Mouse (Mus musculus) midbrain, postnatal 0 days (tissue): Measurements from ENCODE around the gene Olfr1198. TPM values are rescaled to one million over a fixed set of nuclear protein-coding genes. Genes with fewer than 3 reads are reported as not detected.

Experiments
- ATAC-seq: fragments of 200-750 bp; cut with Nextera tagmentation; 2 replicates; pipeline ENCODE4 v1.8.0; 2017; ENCODE audit warnings: moderate number of reproducible peaks, mild to moderate bottlenecking, moderate TSS enrichment, moderate library complexity; ENCODE audit not compliant: low FRiP score
- DNase-seq: peaks from one replicate; pipeline ENCODE4 v3.0.0-alpha.2; 2015; ENCODE audit warnings: low spot score
- H3K27ac ChIP-seq: fragments of 300-500 bp; sonication (generic); 2 replicates; pipeline ENCODE4 v1.5.1; 2014; ENCODE audit warnings: low read depth, mild to moderate bottlenecking, low read length, mixed read lengths
- H3K27me3 ChIP-seq: fragments of 300-500 bp; sonication (generic); 2 replicates; pipeline ENCODE4 v1.6.1; 2014; ENCODE audit warnings: low read length, control low read depth, mixed read lengths; ENCODE audit not compliant: insufficient read depth
- H3K36me3 ChIP-seq: fragments of 300-500 bp; sonication (generic); 2 replicates; pipeline ENCODE4 v1.6.1; 2014; ENCODE audit warnings: low read length, control low read depth, mixed read lengths; ENCODE audit not compliant: insufficient read depth
- H3K4me1 ChIP-seq: fragments of 300-500 bp; sonication (generic); 2 replicates; pipeline ENCODE4 v1.6.1; 2014; ENCODE audit warnings: mild to moderate bottlenecking, control low read depth, antibody characterized with exemption, low read length, mixed read lengths; ENCODE audit not compliant: insufficient read depth
- H3K4me2 ChIP-seq: fragments of 300-500 bp; sonication (generic); 2 replicates; pipeline ENCODE4 v1.6.1; 2014; ENCODE audit warnings: low read depth, mild to moderate bottlenecking, low read length, mixed read lengths; ENCODE audit not compliant: poor library complexity, severe bottlenecking
- H3K4me3 ChIP-seq: fragments of 300-500 bp; sonication (generic); 2 replicates; pipeline ENCODE4 v1.5.1; 2014; ENCODE audit warnings: low read depth, mild to moderate bottlenecking, low read length, moderate library complexity
- H3K9ac ChIP-seq: fragments of 300-500 bp; sonication (generic); replicated peaks from 2 replicates; pipeline ENCODE4 v1.6.1; 2014; ENCODE audit warnings: mild to moderate bottlenecking, low read length, moderate library complexity, mixed read lengths; ENCODE audit not compliant: poor library complexity, severe bottlenecking
- H3K9me3 ChIP-seq: fragments of 300-500 bp; sonication (generic); 2 replicates; pipeline ENCODE4 v1.6.1; 2016; ENCODE audit warnings: low read length, control low read depth
- CTCF ChIP-seq: IDR thresholded peaks from 2 replicates; pipeline ENCODE4 v1.5.1; 2016; ENCODE audit warnings: antibody characterized with exemption, mild to moderate bottlenecking
- WGBS: fragments of 180-500 bp; shearing (Covaris S2); extraction: QIAGEN DNeasy Blood & Tissue Kit; methylation state at CpG from one replicate; pipeline ENCODE4 v1.1.7; 2014; 5-methylcytosine and 5-hydroxymethylcytosine counted together
- polyA plus RNA-seq: library from polyadenylated mRNA; unstranded; fragments of >200 nt; fragmentation: Nextera tagmentation; extraction: Ambion mirVana; gene quantifications from 2 replicates; pipeline ENCODE4 v1.2.1, GENCODE M21; 2015
- total RNA-seq: library from RNA; depleted of rRNA; stranded (reverse); fragments of >200 nt; gene quantifications from 2 replicates; pipeline ENCODE4 v1.2.3, GENCODE M21; 2014; rRNA removed

Olfr1198 gene
- not detected in 2 replicates for total RNA-seq
- not detected in 2 replicates for polyA plus RNA-seq

DNA sequence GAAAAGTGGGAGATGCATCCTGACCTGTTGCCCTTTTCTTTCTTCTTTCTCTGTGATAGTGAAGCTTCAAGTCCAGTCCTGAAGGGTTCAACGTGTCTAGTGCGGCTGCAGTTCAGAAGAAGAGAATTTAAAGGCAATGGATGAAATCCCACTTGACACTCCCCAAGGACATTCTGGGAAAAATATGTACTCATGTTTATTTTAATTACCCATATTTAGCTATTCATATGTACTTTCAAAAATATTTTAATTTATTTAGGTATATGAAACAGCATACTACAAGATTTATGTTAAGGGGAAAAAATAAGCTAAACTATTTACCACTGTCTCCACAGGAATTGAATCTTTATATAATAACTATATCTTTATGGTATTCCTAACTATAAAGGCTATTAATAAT, at the start of gene Olfr1198:
TSS of gene Olfr1198 (minus strand) at position 101 of the 400 bp plus-strand sequence.
- WGBS, result 87% methylated on average over 2 of the region's 2 CpGs
- no peaks in the 10 kb centered on the region for H3K27me3 ChIP-seq
- DNase-seq (no peak), ATAC-seq (no peak)
- no peak for TF ChIP-seq CTCF
- no peak within 1 kb of the TSS for H3K4me2 ChIP-seq
- no peak within 1 kb of the TSS for H3K9ac ChIP-seq
- H3K4me3 ChIP-seq, result no peak within 1 kb of the TSS
- no peaks in the 10 kb centered on the region for H3K36me3 ChIP-seq
- no peak within 1 kb of the TSS for H3K27ac ChIP-seq
- H3K9me3 ChIP-seq, result no peaks in the 10 kb centered on the region
- no peaks in the 10 kb centered on the region for H3K4me1 ChIP-seq

DNA sequence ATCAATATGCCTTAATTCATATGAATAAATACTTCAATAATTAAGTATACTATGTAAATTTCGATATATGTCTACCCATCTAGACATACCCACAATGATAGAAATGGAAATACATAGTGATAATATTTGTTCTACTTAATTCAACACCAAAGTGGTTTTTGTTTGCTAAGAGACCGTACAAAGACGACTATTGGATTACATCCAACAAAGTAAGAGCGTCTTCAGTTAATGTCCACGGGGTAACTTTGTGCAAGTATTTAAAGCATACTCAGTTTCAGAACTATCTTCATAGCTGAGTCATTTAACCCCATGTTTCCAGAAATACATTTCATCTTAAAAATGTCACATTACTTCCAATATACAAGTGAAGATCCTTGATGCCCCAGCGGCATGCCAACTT, 41.6 kb upstream of the Olfr1198 start, which contains the start of gene Olfr1201:
TSS of gene Olfr1201 (plus strand) at position 301 of the 400 bp plus-strand sequence.
- Histone ChIP-seq H3K4me3 (no peak within 1 kb of the TSS), H3K27ac (no peak within 1 kb of the TSS), H3K4me1 (no peaks in the 10 kb centered on the region), H3K36me3 (no peaks in the 10 kb centered on the region), H3K9me3 (no peaks in the 10 kb centered on the region), H3K4me2 (no peak within 1 kb of the TSS), H3K9ac (no peak within 1 kb of the TSS), H3K27me3 (no peaks in the 10 kb centered on the region)
- TF ChIP-seq CTCF, result no peak
- DNase-seq, result no peak
- 84% methylated on average over 6 of the region's 6 CpGs for WGBS
- ATAC-seq, result no peak

DNA sequence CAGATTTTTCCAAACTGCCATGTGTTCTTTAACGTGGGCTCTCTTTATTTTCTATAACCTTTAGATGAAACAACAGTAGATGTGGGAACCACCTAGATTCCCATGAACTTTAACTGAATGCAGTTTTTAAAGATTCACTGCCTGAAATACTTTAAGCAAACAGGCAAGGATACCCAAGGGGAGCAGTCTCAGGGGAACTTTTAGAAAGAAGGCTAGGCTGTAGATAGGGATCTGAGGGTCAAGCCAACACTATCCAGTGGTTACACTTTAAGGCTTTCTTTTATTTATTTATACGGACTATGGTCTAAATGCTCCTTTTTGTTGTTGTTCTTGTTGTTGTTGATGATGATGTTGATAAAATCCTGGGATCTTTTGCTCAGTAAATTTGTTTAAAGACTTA, 19.2 kb upstream of the Olfr1198 start, which contains the start of gene Olfr1200:
TSS of gene Olfr1200 (minus strand) at position 101 of the 400 bp plus-strand sequence.
- H3K4me1 ChIP-seq, result no peaks in the 10 kb centered on the region
- no peaks in the 10 kb centered on the region for H3K9me3 ChIP-seq
- H3K27me3 ChIP-seq, result no peaks in the 10 kb centered on the region
- DNase-seq, result no peak
- TF ChIP-seq CTCF, result no peak
- WGBS, result 81% methylated on average over 2 of the region's 2 CpGs
- no peak within 1 kb of the TSS for H3K9ac ChIP-seq
- no peak for ATAC-seq
- H3K27ac ChIP-seq, result no peak within 1 kb of the TSS
- no peak within 1 kb of the TSS for H3K4me3 ChIP-seq
- no peak within 1 kb of the TSS for H3K4me2 ChIP-seq
- no peaks in the 10 kb centered on the region for H3K36me3 ChIP-seq

- Histone ChIP-seq H3K4me1 (no peaks in the 10 kb centered on the region), H3K4me3 (no peak within 1 kb of the TSS), H3K36me3 (no peaks in the 10 kb centered on the region), H3K9ac (no peak within 1 kb of the TSS), H3K9me3 (no peaks in the 10 kb centered on the region), H3K27me3 (no peaks in the 10 kb centered on the region), H3K27ac (no peak within 1 kb of the TSS), H3K4me2 (no peak within 1 kb of the TSS)
- no peak for TF ChIP-seq CTCF
- WGBS, result 89% methylated on average over 2 of the region's 2 CpGs
- DNase-seq, result no peak
- ATAC-seq, result no peak
Observed at GRCm38 (mm10) chr2:88760369-88760768, 9.2 kb upstream of the Olfr1198 start, which contains the start of gene Olfr1199. Gene Olfr1199, minus strand, starts transcription at chr2:88760469.

DNA sequence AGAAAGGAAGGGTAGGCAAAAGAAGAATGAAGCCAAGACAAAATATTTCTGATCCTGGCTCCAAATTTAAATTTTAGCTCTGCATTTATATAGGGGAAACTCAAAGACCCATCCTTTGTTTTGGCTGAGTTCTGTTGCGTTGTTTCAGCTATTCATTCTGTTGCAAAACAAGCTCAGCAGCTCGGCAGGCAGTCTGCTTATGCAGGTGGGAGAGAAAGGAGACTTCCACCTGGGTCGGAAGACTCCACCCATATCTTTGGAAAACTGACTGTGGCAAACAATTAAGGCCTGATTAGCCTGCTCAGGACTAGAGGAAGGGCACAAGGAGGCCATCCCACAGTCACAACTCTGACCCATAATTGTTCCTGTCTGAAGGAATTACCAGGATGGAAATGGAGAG, 7.8 kb downstream of the Olfr1198 start:
- Histone ChIP-seq H3K9ac (no peak overlapping the region), H3K4me1 (no peaks in the 10 kb centered on the region), H3K27me3 (no peaks in the 10 kb centered on the region), H3K4me2 (no peak overlapping the region), H3K9me3 (no peaks in the 10 kb centered on the region), H3K4me3 (no peak overlapping the region), H3K27ac (no peak overlapping the region), H3K36me3 (no peaks in the 10 kb centered on the region)
- ATAC-seq, result no peak
- no peak for DNase-seq
- no peak for TF ChIP-seq CTCF
- WGBS, result 64% methylated on average over 3 of the region's 3 CpGs

DNA sequence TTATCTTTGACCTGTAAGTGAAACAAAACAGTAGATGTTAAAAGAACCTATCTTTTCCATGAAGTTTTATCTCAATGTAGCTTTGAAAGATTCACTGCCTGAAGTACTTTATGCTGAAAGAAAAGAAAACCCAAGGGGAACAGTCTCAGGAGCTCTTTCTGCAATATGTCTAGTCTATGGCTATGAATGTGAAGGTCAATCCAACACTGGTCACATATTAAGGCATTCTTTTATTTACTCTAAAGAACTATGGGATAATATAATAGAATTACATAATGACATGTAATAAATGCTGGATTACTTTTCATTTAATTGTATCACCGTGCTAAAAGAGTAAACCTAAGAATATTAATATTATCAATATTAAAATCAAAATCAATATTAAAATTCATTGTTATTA, 18.9 kb downstream of the Olfr1198 start, which contains the start of gene Olfr1197:
TSS of gene Olfr1197 (minus strand) at position 101 of the 400 bp plus-strand sequence.
- H3K9me3 ChIP-seq, result no peaks in the 10 kb centered on the region
- no peak within 1 kb of the TSS for H3K27ac ChIP-seq
- WGBS, result 85% methylated on average over 1 of the region's 1 CpGs

More for the DNA sequence above, 18.9 kb downstream of the Olfr1198 start, which contains the start of gene Olfr1197:
- Histone ChIP-seq H3K4me1 (no peaks in the 10 kb centered on the region), H3K27me3 (no peaks in the 10 kb centered on the region), H3K4me2 (no peak within 1 kb of the TSS), H3K9ac (no peak within 1 kb of the TSS), H3K4me3 (no peak within 1 kb of the TSS), H3K36me3 (no peaks in the 10 kb centered on the region)
- TF ChIP-seq CTCF, result no peak
- ATAC-seq (no peak), DNase-seq (no peak)
